Mouse (Mus musculus) liver, postnatal 0 days (tissue): ENCODE data around the gene Bcl2l14. TPM values are rescaled to one million over a fixed set of nuclear protein-coding genes. Genes with fewer than 3 reads are reported as not detected.

Experiments used
- ATAC-seq: fragments of 200-750 bp; cut with Nextera tagmentation; 2 replicates; pipeline ENCODE4 v1.8.0; 2017; ENCODE audit warnings: mild to moderate bottlenecking, moderate library complexity
- DNase-seq: peaks from one replicate; pipeline ENCODE4 v3.0.0-alpha.2; 2016
- H3K27ac ChIP-seq: fragments of 300-500 bp; sonication (generic); 2 replicates; pipeline ENCODE4 v1.5.1; 2014; ENCODE audit warnings: antibody characterized with exemption, moderate library complexity, mild to moderate bottlenecking, low read depth
- H3K27me3 ChIP-seq: fragments of 300-500 bp; sonication (generic); 2 replicates; pipeline ENCODE4 v1.6.1; 2014; ENCODE audit warnings: low read length, control low read depth, mixed read lengths; ENCODE audit not compliant: insufficient read depth
- H3K36me3 ChIP-seq: fragments of 300-500 bp; sonication (generic); replicated peaks from 2 replicates; pipeline ENCODE4 v1.6.1; 2014; ENCODE audit warnings: mild to moderate bottlenecking, control low read depth, low read length, moderate library complexity, mixed read lengths; ENCODE audit not compliant: insufficient read depth
- H3K4me1 ChIP-seq: fragments of 300-500 bp; sonication (generic); 2 replicates; pipeline ENCODE4 v1.6.1; 2014; ENCODE audit warnings: antibody characterized with exemption, mild to moderate bottlenecking, control low read depth; ENCODE audit not compliant: insufficient read depth
- H3K4me2 ChIP-seq: fragments of 300-500 bp; sonication (generic); 2 replicates; pipeline ENCODE4 v1.6.1; 2014; ENCODE audit warnings: low read depth, mild to moderate bottlenecking, low read length, moderate library complexity, mixed read lengths
- H3K4me3 ChIP-seq: fragments of 300-500 bp; sonication (generic); 2 replicates; pipeline ENCODE4 v1.5.1; 2014; ENCODE audit warnings: low read depth, low read length
- H3K9ac ChIP-seq: fragments of 300-500 bp; sonication (generic); replicated peaks from 2 replicates; pipeline ENCODE4 v1.6.1; 2014; ENCODE audit warnings: mild to moderate bottlenecking, moderate library complexity
- H3K9me3 ChIP-seq: fragments of 300-500 bp; sonication (generic); 2 replicates; pipeline ENCODE4 v1.6.1; 2016; ENCODE audit warnings: mild to moderate bottlenecking, control low read depth, low read length, mixed read lengths
- CTCF ChIP-seq: sonication (generic); IDR thresholded peaks from 2 replicates; pipeline ENCODE4 v1.5.1; 2016; ENCODE audit warnings: antibody characterized with exemption, low read depth
- EP300 ChIP-seq: IDR thresholded peaks from 2 replicates; pipeline ENCODE4 v1.6.1; 2016; ENCODE audit warnings: antibody characterized with exemption, low read depth, mild to moderate bottlenecking
- WGBS: fragments of 180-500 bp; shearing (Covaris S2); extraction: QIAGEN DNeasy Blood & Tissue Kit; methylation state at CpG from one replicate; pipeline ENCODE4 v1.1.7; 2014; ENCODE audit not compliant: insufficient replicate concordance; 5-methylcytosine and 5-hydroxymethylcytosine counted together
- polyA plus RNA-seq: library from polyadenylated mRNA; unstranded; fragments of >200 nt; fragmentation: Nextera tagmentation; extraction: Ambion mirVana; gene quantifications from 2 replicates; pipeline ENCODE4 v1.2.1, GENCODE M21; 2015

The Bcl2l14 gene
- polyA plus RNA-seq, result 0.14 and 0.26 TPM in 2 replicates

- Histone ChIP-seq H3K9me3 (no peaks in the 10 kb centered on the region), H3K9ac (no peak within 1 kb of the TSS), H3K36me3 (no peaks in the 10 kb centered on the region), H3K4me3 (no peak within 1 kb of the TSS), H3K27ac (no peak within 1 kb of the TSS), H3K4me2 (no peak within 1 kb of the TSS), H3K27me3 (no peaks in the 10 kb centered on the region), H3K4me1 (no peaks in the 10 kb centered on the region)
- TF ChIP-seq CTCF (no peak), EP300 (no peak)
- 80% methylated on average over 4 of the region's 4 CpGs for WGBS
- no peak for DNase-seq
- ATAC-seq, result no peak
Measured at GRCm38 (mm10) chr6:134396018-134396417, at the start of gene Bcl2l14. Gene Bcl2l14 (plus strand): TSS chr6:134396318.

- Histone ChIP-seq H3K4me3 (no peak overlapping the region), H3K27ac (no peak overlapping the region), H3K9me3 (no peaks in the 10 kb centered on the region), H3K4me1 (no peaks in the 10 kb centered on the region), H3K4me2 (no peak overlapping the region), H3K36me3 (no peaks in the 10 kb centered on the region), H3K27me3 (no peaks in the 10 kb centered on the region), H3K9ac (no peak overlapping the region)
- DNase-seq, result no peak
- 85% methylated on average over 7 of the region's 7 CpGs for WGBS
- no peak for ATAC-seq
- no peak for TF ChIP-seq CTCF
- TF ChIP-seq EP300, result no peak
Measured at GRCm38 (mm10) chr6:134348526-134349067, 47.5 kb upstream of the Bcl2l14 start.

- DNase-seq, result no peak
- no peak overlapping the region for H3K9ac ChIP-seq
- no peak for TF ChIP-seq CTCF
- H3K36me3 ChIP-seq, result no peaks in the 10 kb centered on the region
- H3K4me2 ChIP-seq, result no peak overlapping the region
- 83% methylated on average over 6 of the region's 6 CpGs for WGBS
- H3K27me3 ChIP-seq, result no peaks in the 10 kb centered on the region
- H3K4me3 ChIP-seq, result no peak overlapping the region
- H3K27ac ChIP-seq, result no peak overlapping the region
- H3K9me3 ChIP-seq, result no peaks in the 10 kb centered on the region
- no peak for ATAC-seq
- no peaks in the 10 kb centered on the region for H3K4me1 ChIP-seq
Measured at GRCm38 (mm10) chr6:134352881-134353280, 43.2 kb upstream of the Bcl2l14 start.

GRCm38 (mm10) chr6:134353751-134354150 is 42.4 kb upstream of the Bcl2l14 start:
- H3K27ac ChIP-seq, result no peak overlapping the region
- H3K4me2 ChIP-seq, result no peak overlapping the region
- TF ChIP-seq CTCF, result no peak
- no peak for TF ChIP-seq EP300
- no peaks in the 10 kb centered on the region for H3K9me3 ChIP-seq
- DNase-seq (no peak), ATAC-seq (no peak)
- H3K36me3 ChIP-seq, result no peaks in the 10 kb centered on the region
- no peak overlapping the region for H3K9ac ChIP-seq
- H3K4me3 ChIP-seq, result no peak overlapping the region
- H3K27me3 ChIP-seq, result no peaks in the 10 kb centered on the region
- H3K4me1 ChIP-seq, result no peaks in the 10 kb centered on the region
- WGBS, result 75% methylated on average over 4 of the region's 4 CpGs

- TF ChIP-seq EP300 (no peak), CTCF (no peak)
- Histone ChIP-seq H3K36me3 (no peaks in the 10 kb centered on the region), H3K27ac (no peak overlapping the region), H3K9me3 (no peaks in the 10 kb centered on the region), H3K4me1 (no peaks in the 10 kb centered on the region), H3K9ac (no peak overlapping the region), H3K4me2 (no peak overlapping the region), H3K4me3 (no peak overlapping the region), H3K27me3 (no peaks in the 10 kb centered on the region)
- ATAC-seq (no peak), DNase-seq (no peak)
- 81% methylated on average over 6 of the region's 6 CpGs for WGBS
Measured at GRCm38 (mm10) chr6:134357570-134357969, 38.5 kb upstream of the Bcl2l14 start.

GRCm38 (mm10) chr6:134360079-134360478 is 36.0 kb upstream of the Bcl2l14 start:
- Histone ChIP-seq H3K27ac (no peak overlapping the region), H3K9me3 (no peaks in the 10 kb centered on the region), H3K4me3 (no peak overlapping the region), H3K4me2 (no peak overlapping the region), H3K36me3 (no peaks in the 10 kb centered on the region), H3K27me3 (no peaks in the 10 kb centered on the region), H3K9ac (no peak overlapping the region), H3K4me1 (no peaks in the 10 kb centered on the region)
- 74% methylated on average over 4 of the region's 4 CpGs for WGBS
- TF ChIP-seq CTCF (no peak), EP300 (no peak)
- no peak for DNase-seq
- ATAC-seq, result no peak

GRCm38 (mm10) chr6:134364644-134365043 is 31.5 kb upstream of the Bcl2l14 start:
- Histone ChIP-seq H3K4me3 (no peak overlapping the region), H3K9me3 (no peaks in the 10 kb centered on the region), H3K9ac (no peak overlapping the region), H3K27ac (no peak overlapping the region), H3K27me3 (no peaks in the 10 kb centered on the region), H3K4me2 (no peak overlapping the region), H3K4me1 (peaks cover 8% of the 10 kb centered on the region; the same call in 1 of the 2 replicates), H3K36me3 (no peaks in the 10 kb centered on the region)
- ATAC-seq, result no peak
- DNase-seq, result no peak
- TF ChIP-seq EP300 (no peak), CTCF (no peak)
- 22% methylated on average over 6 of the region's 6 CpGs for WGBS
